Mouse (Mus musculus) testis, adult 2 months (tissue): ENCODE measurements around the gene Fabp1.

Source experiments
- CTCF ChIP-seq: fragments of 200-500 bp; IDR thresholded peaks from 2 replicates; pipeline ENCODE4 v1.5.1; 2012; ENCODE audit warnings: low read depth, mild to moderate bottlenecking, inconsistent platforms, low read length, moderate library complexity; ENCODE audit not compliant: control insufficient read depth, insufficient read depth, insufficient replicate concordance
- POLR2A ChIP-seq: fragments of 200-500 bp; IDR thresholded peaks from 2 replicates; pipeline ENCODE4 v1.6.1; 2012; ENCODE audit warnings: low read depth, mild to moderate bottlenecking, inconsistent platforms, low read length, moderate library complexity; ENCODE audit not compliant: control insufficient read depth

DNA sequence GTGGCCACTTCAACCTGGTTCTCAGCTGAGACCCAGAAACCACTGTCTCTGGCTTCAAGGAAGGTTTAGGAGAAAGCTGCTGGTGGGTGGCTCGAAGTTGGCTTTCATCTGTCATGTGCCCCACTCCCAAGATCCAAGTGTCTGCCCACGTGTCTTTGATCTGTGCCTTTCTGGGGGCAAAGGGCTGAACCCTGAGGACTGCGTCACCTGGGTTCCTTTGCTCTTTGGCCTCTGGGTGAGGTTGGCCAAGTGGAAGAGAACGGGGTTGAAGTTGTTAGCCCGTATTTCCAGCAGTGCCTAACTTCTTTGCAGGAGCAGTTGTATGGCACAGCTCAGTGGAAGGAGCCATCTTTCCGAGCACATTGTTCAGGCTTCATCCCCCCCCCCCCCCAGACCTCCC is 36.9 kb downstream of the Fabp1 start:
- TF ChIP-seq POLR2A = no peak
- no peak for TF ChIP-seq CTCF
